8 mouse cellular contexts compared by ENCODE assay signal in the genomic region with DNA sequence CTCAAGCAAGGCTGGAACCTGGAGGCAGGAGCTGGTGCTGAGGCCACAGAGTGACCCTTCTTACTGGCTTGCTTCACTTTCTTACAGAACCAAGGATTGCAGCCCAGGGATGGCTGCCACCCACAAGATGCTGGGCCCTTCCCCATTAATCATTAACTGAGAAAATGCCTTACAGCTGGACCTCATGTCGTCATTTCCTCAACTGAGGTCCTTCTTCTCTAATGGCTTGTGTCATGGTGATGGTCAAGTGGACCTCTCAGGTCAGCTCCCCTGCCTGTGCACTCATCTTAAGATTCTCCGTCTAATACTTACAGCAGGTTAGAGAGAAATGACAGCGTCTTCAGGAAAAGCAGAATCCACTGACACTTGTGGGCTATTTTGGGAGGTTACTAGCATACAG. TPM values are rescaled to one million over a fixed set of nuclear protein-coding genes. Genes with fewer than 3 reads are reported as not detected.
A peak's percentile ranks its signal among the peaks of the same experiment; 100 is the strongest.
DNase-seq lines count a peak whose midpoint lies in the region; ATAC-seq and TF ChIP-seq lines count a peak whose summit lies in the region.

No protein-coding gene starts in this region.

- no peaks in the 10 kb centered on the region for H3K9me3 ChIP-seq in heart, embryonic 15.5 days (replicated peaks)
- no peaks in the 10 kb centered on the region for H3K9me3 ChIP-seq in hindbrain, embryonic 16.5 days (ENCODE audit: control insufficient read depth, low read length)
- H3K9me3 ChIP-seq in midbrain, embryonic 12.5 days = no peaks in the 10 kb centered on the region

- no peaks in the 10 kb centered on the region for H3K27me3 ChIP-seq in heart, embryonic 15.5 days
- no peaks in the 10 kb centered on the region for H3K27me3 ChIP-seq in hindbrain, embryonic 16.5 days (replicated peaks; ENCODE audit: control insufficient read depth, insufficient read depth, low read length)
- H3K27me3 ChIP-seq in midbrain, embryonic 12.5 days = no peaks in the 10 kb centered on the region

- H3K36me3 ChIP-seq in heart, embryonic 15.5 days = peaks cover 31% of the 10 kb centered on the region
- H3K36me3 ChIP-seq in hindbrain, embryonic 16.5 days (ENCODE audit: control insufficient read depth, insufficient read depth, low read length) = no peaks in the 10 kb centered on the region
- H3K36me3 ChIP-seq in midbrain, embryonic 12.5 days = peaks cover 39% of the 10 kb centered on the region

- no peak overlapping the region for H3K27ac ChIP-seq in heart, embryonic 15.5 days
- no peak overlapping the region for H3K27ac ChIP-seq in bone marrow, adult 2 months (ENCODE audit: control insufficient read depth, insufficient read depth, low read depth, low read length, poor library complexity)
- H3K27ac ChIP-seq in hindbrain, embryonic 16.5 days (ENCODE audit: low read depth, low read length) = no peak overlapping the region
- no peak overlapping the region for H3K27ac ChIP-seq in midbrain, embryonic 12.5 days (replicated peaks)

- no peak for TF ChIP-seq CTCF in bone marrow, adult 2 months (IDR thresholded peaks at IDR 0.05; ENCODE audit: control insufficient read depth, insufficient read depth, low read length)

- ATAC-seq in heart, embryonic 15.5 days (replicated peaks; ENCODE audit: insufficient number of reproducible peaks, insufficient read depth, low FRiP score, low read depth) = no peak
- ATAC-seq in hindbrain, embryonic 16.5 days = no peak
- ATAC-seq in midbrain, embryonic 12.5 days (ENCODE audit: low FRiP score, low read depth) = no peak

- DNase-seq in heart, adult 11 months = no peak
- no peak for DNase-seq in layer of hippocampus, postnatal 36 days
- DNase-seq in gastrocnemius, postnatal 10 days = no peak
- DNase-seq in adrenal gland, adult (ENCODE audit: inconsistent age in 2 of 2, low spot score in 1 of 2) = no peak

- H3K4me3 ChIP-seq in heart, embryonic 15.5 days = peak overlapping the region; percentile 76
- peak overlapping the region; percentile 91 for H3K4me3 ChIP-seq in bone marrow, adult 2 months (replicated peaks; ENCODE audit: control insufficient read depth, low read depth, low read length)
- peak overlapping the region; percentile 45 for H3K4me3 ChIP-seq in hindbrain, embryonic 16.5 days (ENCODE audit: low read length)
- H3K4me3 ChIP-seq in midbrain, embryonic 12.5 days = peak overlapping the region; percentile 58

- no peak for TF ChIP-seq POLR2A in bone marrow, adult 2 months (IDR thresholded peaks at IDR 0.05; ENCODE audit: borderline replicate concordance, control insufficient read depth, low read depth, low read length)

- peak overlapping the region; percentile 74 for H3K4me2 ChIP-seq in heart, embryonic 15.5 days
- H3K4me2 ChIP-seq in hindbrain, embryonic 16.5 days (ENCODE audit: low read length) = peak overlapping the region; percentile 78
- H3K4me2 ChIP-seq in midbrain, embryonic 12.5 days (replicated peaks) = peak overlapping the region; percentile 63

- 36% methylated on average over 3 of the region's 3 CpGs for WGBS in heart, embryonic 15.5 days
- 29% methylated on average over 3 of the region's 3 CpGs for WGBS in bone marrow, adult 2 months
- 34% methylated on average over 3 of the region's 3 CpGs for WGBS in hindbrain, embryonic 16.5 days
- 41% methylated on average over 3 of the region's 3 CpGs for WGBS in midbrain, embryonic 12.5 days

- H3K9ac ChIP-seq in heart, embryonic 15.5 days = peak overlapping the region; percentile 49
- no peak overlapping the region for H3K9ac ChIP-seq in hindbrain, embryonic 16.5 days (ENCODE audit: low read depth, low read length)
- H3K9ac ChIP-seq in midbrain, embryonic 12.5 days (replicated peaks) = peak overlapping the region; percentile 48

- peaks cover 12% of the 10 kb centered on the region for H3K4me1 ChIP-seq in heart, embryonic 15.5 days (replicated peaks)
- H3K4me1 ChIP-seq in bone marrow, adult 2 months (ENCODE audit: control insufficient read depth, insufficient read depth, low read length) = no peaks in the 10 kb centered on the region; the same call in 1 of the 2 replicates
- peaks cover 11% of the 10 kb centered on the region for H3K4me1 ChIP-seq in hindbrain, embryonic 16.5 days (ENCODE audit: control insufficient read depth, insufficient read depth, low read depth, low read length)
- peaks cover 11% of the 10 kb centered on the region for H3K4me1 ChIP-seq in midbrain, embryonic 12.5 days

RNA-seq across cellular contexts. Expression of a gene that starts 0.9 kb away (rescaled TPM):
- polyA plus RNA-seq in heart, embryonic 15.5 days (2015; fragmentation: Nextera tagmentation; extraction: Ambion mirVana) = 29.0 and 34.2 TPM in 2 replicates
- polyA plus RNA-seq in bone marrow, adult 2 months (2011; ENCODE audit: insufficient read depth, insufficient read length, low replicate concordance, missing spikeins) = 45.7 and 76.7 TPM in 2 replicates
- 6.3 and 9.0 TPM in 2 replicates for polyA plus RNA-seq in hindbrain, embryonic 16.5 days (2015; fragmentation: Nextera tagmentation; extraction: Ambion mirVana)
- 50.0 and 51.0 TPM in 2 replicates for polyA plus RNA-seq in midbrain, embryonic 12.5 days (2016; fragmentation: Nextera tagmentation; extraction: Ambion mirVana)
- total RNA-seq in layer of hippocampus, postnatal 36 days (2021) = under 1 TPM; 0.37 to 0.86 TPM
- total RNA-seq in gastrocnemius, postnatal 10 days (2021) = 10 to 100 TPM in 1 of 2 experiments, 1 to 10 TPM in 1; 5.0 to 10.0 TPM

RNA-seq across cellular contexts. Expression of a gene that starts 32.9 kb away (rescaled TPM):
- polyA plus RNA-seq in heart, embryonic 15.5 days (2015; fragmentation: Nextera tagmentation; extraction: Ambion mirVana) = 13.4 and 18.3 TPM in 2 replicates
- 19.1 and 21.1 TPM in 2 replicates for polyA plus RNA-seq in bone marrow, adult 2 months (2011; ENCODE audit: insufficient read depth, insufficient read length, low replicate concordance, missing spikeins)
- polyA plus RNA-seq in hindbrain, embryonic 16.5 days (2015; fragmentation: Nextera tagmentation; extraction: Ambion mirVana) = 33.6 and 35.5 TPM in 2 replicates
- 26.4 and 26.5 TPM in 2 replicates for polyA plus RNA-seq in midbrain, embryonic 12.5 days (2016; fragmentation: Nextera tagmentation; extraction: Ambion mirVana)
- total RNA-seq in layer of hippocampus, postnatal 36 days (2021) = 10 to 100 TPM; 84.3 to 89.6 TPM
- 10 to 100 TPM; 12.9 to 14.4 TPM for total RNA-seq in gastrocnemius, postnatal 10 days (2021)

RNA-seq across cellular contexts. Expression of a gene that starts 49.8 kb away (rescaled TPM):
- polyA plus RNA-seq in heart, embryonic 15.5 days (2015; fragmentation: Nextera tagmentation; extraction: Ambion mirVana) = 8.8 and 28.5 TPM in 2 replicates
- polyA plus RNA-seq in bone marrow, adult 2 months (2011; ENCODE audit: insufficient read depth, insufficient read length, low replicate concordance, missing spikeins) = 66.3 and 147 TPM in 2 replicates
- 4.0 and 4.7 TPM in 2 replicates for polyA plus RNA-seq in hindbrain, embryonic 16.5 days (2015; fragmentation: Nextera tagmentation; extraction: Ambion mirVana)
- 0.94 and 1.1 TPM in 2 replicates for polyA plus RNA-seq in midbrain, embryonic 12.5 days (2016; fragmentation: Nextera tagmentation; extraction: Ambion mirVana)
- total RNA-seq in layer of hippocampus, postnatal 36 days (2021) = 1 to 10 TPM in 1 of 2 experiments, under 1 TPM in 1; 0.62 to 1.4 TPM
- total RNA-seq in gastrocnemius, postnatal 10 days (2021) = 1 to 10 TPM; 6.2 to 9.6 TPM
